Mouse (Mus musculus) liver, adult 2 months (tissue): Measurements from ENCODE around the gene Gsg1l. TPM values are rescaled to one million over a fixed set of nuclear protein-coding genes. Genes with fewer than 3 reads are reported as not detected.

Source experiments
- DNase-seq: peaks from one replicate; pipeline ENCODE4 v3.0.0-alpha.2; 2011; ENCODE audit warnings: low read depth, low spot score; ENCODE audit errors: extremely low read depth
- H3K27ac ChIP-seq: fragments of 200-500 bp; replicated peaks from 2 replicates; pipeline ENCODE4 v1.5.1; 2012; ENCODE audit warnings: low read depth, mild to moderate bottlenecking, control low read depth, inconsistent platforms, low read length; ENCODE audit not compliant: insufficient read depth
- H3K27me3 ChIP-seq: fragments of 200-500 bp; 2 replicates; pipeline ENCODE4 v1.6.1; 2012; ENCODE audit warnings: mild to moderate bottlenecking, moderate library complexity, low read length, inconsistent platforms; ENCODE audit not compliant: control insufficient read depth, insufficient read depth
- H3K36me3 ChIP-seq: fragments of 200-500 bp; 2 replicates; pipeline ENCODE4 v1.6.1; 2012; ENCODE audit warnings: low read length, inconsistent platforms; ENCODE audit not compliant: control insufficient read depth, insufficient read depth
- H3K4me1 ChIP-seq: fragments of 200-500 bp; 2 replicates; pipeline ENCODE4 v1.6.1; 2011; ENCODE audit warnings: low read length; ENCODE audit not compliant: control insufficient read depth, insufficient read depth
- H3K4me3 ChIP-seq: fragments of 200-500 bp; 2 replicates; pipeline ENCODE4 v1.5.1; 2011; ENCODE audit warnings: low read depth, mild to moderate bottlenecking, control low read depth, low read length, moderate library complexity; ENCODE audit not compliant: insufficient read depth
- H3K79me2 ChIP-seq: fragments of 200-500 bp; 2 replicates; pipeline ENCODE4 v1.6.1; 2012; ENCODE audit warnings: inconsistent platforms, mild to moderate bottlenecking, low read length, moderate library complexity; ENCODE audit not compliant: control insufficient read depth, insufficient read depth
- H3K9ac ChIP-seq: fragments of 200-500 bp; 2 replicates; pipeline ENCODE4 v1.6.1; 2012; ENCODE audit warnings: low read depth, mild to moderate bottlenecking, control low read depth, inconsistent platforms, low read length
- CTCF ChIP-seq: fragments of 200-500 bp; IDR thresholded peaks from 2 replicates; pipeline ENCODE4 v1.5.1; 2011; ENCODE audit warnings: low read depth, low read length, control low read depth
- POLR2A ChIP-seq: fragments of 200-500 bp; IDR thresholded peaks from 2 replicates; pipeline ENCODE4 v1.6.1; 2011; ENCODE audit warnings: low read length, control low read depth; ENCODE audit not compliant: insufficient read depth; ENCODE audit errors: extremely low read depth
- WGBS: fragments of 180-500 bp; shearing (Covaris S2); methylation state at CpG from one replicate; pipeline ENCODE4 v1.1.7; 2018; 5-methylcytosine and 5-hydroxymethylcytosine counted together
- polyA plus RNA-seq: library from polyadenylated mRNA; depleted of rRNA; stranded (reverse); fragments of >200 nt; gene quantifications from 2 replicates; pipeline ENCODE4 v1.2.3, GENCODE M21; 2012
- total RNA-seq: library from RNA; depleted of rRNA; stranded (reverse); fragments of >200 nt; gene quantifications from 2 replicates; pipeline ENCODE4 v1.2.3, GENCODE M21; 2014

The Gsg1l gene
- total and polyA plus RNA-seq, 2 experiments = 0.31 TPM; not detected in 1

DNA sequence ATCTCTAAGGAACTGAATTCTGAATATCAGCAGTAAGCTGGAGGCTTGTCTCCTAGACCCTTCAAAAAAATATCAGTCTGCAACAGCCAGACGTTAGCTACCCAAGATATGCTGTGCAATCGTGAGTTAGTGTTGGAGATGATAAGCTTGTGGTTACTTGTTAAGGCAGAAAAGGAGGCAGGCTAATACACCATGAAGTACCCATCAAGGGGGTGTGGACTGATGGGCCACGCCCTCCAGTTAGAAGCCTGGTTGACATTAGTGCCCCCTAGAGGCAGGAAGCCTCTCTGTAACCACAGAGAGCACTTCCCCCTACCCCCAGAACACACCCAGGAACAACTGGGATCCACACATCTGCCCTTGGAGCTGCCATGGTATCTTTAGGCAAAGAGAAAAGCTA lies 39.9 kb downstream of the Gsg1l start:
- TF ChIP-seq CTCF (peak; percentile 18; the same call in 1 of the 2 replicates), POLR2A (no peak)
- no peak for DNase-seq
- 33% methylated on average over 3 of the region's 3 CpGs for WGBS
- no peak overlapping the region for H3K9ac ChIP-seq
- no peaks in the 10 kb centered on the region for H3K36me3 ChIP-seq
- no peaks in the 10 kb centered on the region for H3K4me1 ChIP-seq
- H3K4me3 ChIP-seq = no peak overlapping the region
- no peaks in the 10 kb centered on the region for H3K27me3 ChIP-seq
- H3K27ac ChIP-seq = no peak overlapping the region
- H3K79me2 ChIP-seq = no peaks in the 10 kb centered on the region

- no peak overlapping the region for H3K9ac ChIP-seq
- 69% methylated on average over 18 of the region's 18 CpGs for WGBS
Measured at GRCm38 (mm10) chr7:126040794-126041526, 41.3 kb downstream of the Gsg1l start.

GRCm38 (mm10) chr7:126039847-126040246 lies 42.4 kb downstream of the Gsg1l start:
- no peak for DNase-seq
- Histone ChIP-seq H3K4me1 (no peaks in the 10 kb centered on the region), H3K79me2 (no peaks in the 10 kb centered on the region), H3K27ac (no peak overlapping the region), H3K9ac (no peak overlapping the region), H3K4me3 (no peak overlapping the region), H3K27me3 (no peaks in the 10 kb centered on the region), H3K36me3 (no peaks in the 10 kb centered on the region)
- WGBS = 84% methylated on average over 5 of the region's 5 CpGs
- TF ChIP-seq CTCF = no peak
- TF ChIP-seq POLR2A = no peak

More at GRCm38 (mm10) chr7:126040794-126041526, 41.3 kb downstream of the Gsg1l start:
- no peaks in the 10 kb centered on the region for H3K4me1 ChIP-seq
- no peaks in the 10 kb centered on the region for H3K27me3 ChIP-seq
- no peak for TF ChIP-seq CTCF
- TF ChIP-seq POLR2A = no peak
- H3K27ac ChIP-seq = no peak overlapping the region
- H3K4me3 ChIP-seq = no peak overlapping the region
- H3K36me3 ChIP-seq = no peaks in the 10 kb centered on the region
- H3K79me2 ChIP-seq = no peaks in the 10 kb centered on the region
- DNase-seq = no peak

GRCm38 (mm10) chr7:126039247-126039835 lies 42.9 kb downstream of the Gsg1l start:
- Histone ChIP-seq H3K36me3 (no peaks in the 10 kb centered on the region), H3K27me3 (no peaks in the 10 kb centered on the region), H3K79me2 (no peaks in the 10 kb centered on the region), H3K4me3 (no peak overlapping the region), H3K4me1 (no peaks in the 10 kb centered on the region), H3K9ac (no peak overlapping the region), H3K27ac (no peak overlapping the region)
- no peak for DNase-seq
- WGBS = 78% methylated on average over 5 of the region's 5 CpGs
- TF ChIP-seq CTCF (no peak), POLR2A (no peak)

DNA sequence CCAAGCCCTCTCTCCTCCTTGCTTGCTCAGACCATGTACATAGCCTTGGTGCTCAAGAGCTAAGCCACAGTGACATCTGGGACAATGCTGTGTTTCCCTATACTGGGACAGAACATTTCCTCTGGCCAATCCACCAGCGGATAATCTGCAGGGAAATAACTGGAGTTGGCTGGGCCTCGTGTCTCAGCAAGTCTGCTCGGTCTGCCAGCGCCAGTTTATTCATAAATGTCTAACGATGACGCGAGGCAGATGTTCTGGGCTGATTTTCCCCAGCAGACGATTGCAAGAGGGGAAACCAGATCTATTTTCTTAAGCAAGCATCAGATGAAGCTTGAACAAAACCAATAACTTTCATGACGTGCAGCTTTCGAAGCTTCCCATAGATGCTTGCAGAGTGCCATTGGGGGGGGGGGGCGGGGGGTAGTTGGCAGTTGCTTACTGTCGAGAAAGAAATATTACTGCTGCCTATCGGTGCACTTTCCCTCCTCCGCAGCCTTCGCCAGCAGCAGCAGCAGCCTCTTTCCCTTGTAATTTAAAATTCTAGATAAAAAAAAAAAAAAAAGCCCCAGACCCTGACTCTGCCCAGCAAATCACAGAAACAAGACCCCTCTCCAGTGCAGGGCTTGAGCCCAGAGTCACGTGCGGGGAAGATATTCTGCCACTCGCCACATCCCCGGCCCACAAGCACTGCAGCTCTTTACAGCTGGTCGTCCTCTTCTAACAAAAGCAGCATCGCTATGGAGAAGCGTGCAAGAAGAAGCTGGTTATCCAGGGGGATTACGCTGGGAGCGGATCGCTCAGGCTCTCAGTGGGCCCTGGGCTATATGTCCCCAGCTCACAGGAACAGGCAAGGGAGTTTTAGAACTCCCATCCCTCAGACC lies 43.6 kb downstream of the Gsg1l start:
- Histone ChIP-seq H3K36me3 (no peaks in the 10 kb centered on the region), H3K79me2 (no peaks in the 10 kb centered on the region), H3K9ac (no peak overlapping the region), H3K4me1 (no peaks in the 10 kb centered on the region), H3K4me3 (no peak overlapping the region), H3K27me3 (no peaks in the 10 kb centered on the region), H3K27ac (no peak overlapping the region)
- TF ChIP-seq CTCF (no peak), POLR2A (no peak)
- DNase-seq = no peak
- WGBS = 80% methylated on average over 25 of the region's 25 CpGs
